Mouse (Mus musculus) yolk sac, embryonic 10.5 days (tissue): ENCODE data around the gene Arfgap2.
A peak's percentile ranks its signal among the peaks of the same experiment; 100 is the strongest.

Experiments used
- DNase-seq: peaks from one replicate; pipeline ENCODE4 v3.0.0-alpha.2; 2017; ENCODE audit warnings: low spot score

Gene Arfgap2

DNA sequence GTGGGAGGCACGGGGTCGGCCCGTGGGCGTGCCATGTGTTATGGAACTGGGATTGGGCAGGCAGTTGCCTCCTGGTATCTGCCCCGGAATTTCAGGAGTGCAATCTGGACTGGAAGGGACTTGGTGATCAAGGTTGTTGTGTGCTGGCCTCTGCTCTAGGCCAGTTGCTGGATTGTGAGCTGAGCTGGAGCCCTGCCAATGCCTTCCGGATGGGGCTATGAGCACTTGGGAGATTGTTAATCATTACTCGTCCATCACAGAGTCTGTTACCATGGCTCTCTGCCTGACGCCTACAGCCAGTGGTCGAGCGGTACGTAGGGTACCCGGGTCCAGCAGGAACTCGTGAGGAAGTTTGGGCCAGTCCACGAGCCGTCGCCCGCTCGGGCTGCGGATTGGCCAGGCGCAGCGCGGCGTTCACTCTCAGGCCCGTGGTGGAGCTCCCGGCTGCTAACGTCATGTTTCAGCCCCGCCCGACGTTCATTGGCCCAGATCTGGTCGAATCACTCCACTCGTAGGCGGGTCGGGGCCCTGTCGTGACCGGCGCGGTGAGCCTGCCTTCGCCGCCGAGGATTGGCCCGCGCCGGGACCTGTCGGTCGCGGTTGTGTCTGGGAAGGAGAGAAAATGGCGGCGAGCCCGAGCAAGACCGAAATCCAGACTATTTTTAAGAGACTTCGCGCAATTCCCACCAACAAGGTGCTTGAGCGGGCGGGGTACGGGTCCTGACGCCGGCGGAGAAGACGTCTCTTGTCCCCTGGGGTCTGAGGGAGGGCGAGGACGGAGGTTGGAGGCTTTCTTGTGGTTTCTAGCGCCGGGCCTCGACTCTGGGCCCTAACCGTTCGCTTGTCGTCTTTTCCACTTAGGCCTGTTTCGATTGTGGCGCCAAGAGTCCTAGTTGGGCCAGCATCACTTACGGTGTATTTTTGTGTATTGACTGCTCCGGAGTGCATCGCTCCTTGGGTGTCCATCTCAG is at the start of gene Arfgap2:
TSS of gene Arfgap2 (plus strand) at position 264 of the 971 bp plus-strand sequence.
- DNase-seq: peak; percentile 99

DNA sequence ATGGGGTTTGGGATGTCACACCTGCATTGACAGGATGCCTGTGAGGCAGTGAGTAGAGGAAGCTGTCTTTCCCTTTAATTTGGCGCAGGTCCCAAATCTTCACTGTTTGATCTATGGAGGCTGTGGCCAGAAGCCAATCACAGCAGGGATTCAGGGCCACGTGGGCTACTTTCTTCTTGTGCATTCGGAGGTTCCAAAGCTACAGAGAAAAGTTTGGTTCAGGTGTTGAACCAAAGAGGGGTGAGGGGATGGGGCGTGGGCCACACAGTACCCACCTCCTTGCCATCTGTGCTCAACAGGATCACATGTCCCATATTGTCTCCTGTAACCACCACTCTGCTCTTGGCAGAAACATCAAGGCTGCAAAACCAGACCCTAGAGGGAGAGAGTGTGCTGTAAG is 47.7 kb upstream of the Arfgap2 start:
- no peak for DNase-seq

- no peak for DNase-seq
These were observed 44.3 kb upstream of the Arfgap2 start for GRCm38 (mm10) chr2:91220501-91220900.

DNA sequence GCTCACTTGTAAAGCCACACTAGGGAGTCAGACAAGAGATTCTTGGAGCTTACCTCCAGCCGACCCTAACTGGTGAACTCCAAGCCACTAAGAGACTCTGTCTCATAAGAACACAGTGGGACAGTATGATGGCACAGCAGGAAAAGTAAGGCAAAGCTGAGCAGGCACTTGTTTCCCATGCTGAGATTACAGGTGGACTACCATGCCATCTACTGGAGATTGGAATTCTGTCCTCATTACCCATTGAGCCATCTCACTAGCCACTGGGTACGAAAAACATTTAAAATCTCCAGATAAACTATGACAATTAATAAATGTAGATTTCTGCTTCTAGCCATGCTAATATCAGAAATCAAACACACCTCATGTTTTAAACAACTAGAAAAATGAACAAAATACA is 41.2 kb upstream of the Arfgap2 start:
- DNase-seq: no peak

- no peak for DNase-seq
These were observed 35.0 kb upstream of the Arfgap2 start for GRCm38 (mm10) chr2:91229735-91230134.

DNA sequence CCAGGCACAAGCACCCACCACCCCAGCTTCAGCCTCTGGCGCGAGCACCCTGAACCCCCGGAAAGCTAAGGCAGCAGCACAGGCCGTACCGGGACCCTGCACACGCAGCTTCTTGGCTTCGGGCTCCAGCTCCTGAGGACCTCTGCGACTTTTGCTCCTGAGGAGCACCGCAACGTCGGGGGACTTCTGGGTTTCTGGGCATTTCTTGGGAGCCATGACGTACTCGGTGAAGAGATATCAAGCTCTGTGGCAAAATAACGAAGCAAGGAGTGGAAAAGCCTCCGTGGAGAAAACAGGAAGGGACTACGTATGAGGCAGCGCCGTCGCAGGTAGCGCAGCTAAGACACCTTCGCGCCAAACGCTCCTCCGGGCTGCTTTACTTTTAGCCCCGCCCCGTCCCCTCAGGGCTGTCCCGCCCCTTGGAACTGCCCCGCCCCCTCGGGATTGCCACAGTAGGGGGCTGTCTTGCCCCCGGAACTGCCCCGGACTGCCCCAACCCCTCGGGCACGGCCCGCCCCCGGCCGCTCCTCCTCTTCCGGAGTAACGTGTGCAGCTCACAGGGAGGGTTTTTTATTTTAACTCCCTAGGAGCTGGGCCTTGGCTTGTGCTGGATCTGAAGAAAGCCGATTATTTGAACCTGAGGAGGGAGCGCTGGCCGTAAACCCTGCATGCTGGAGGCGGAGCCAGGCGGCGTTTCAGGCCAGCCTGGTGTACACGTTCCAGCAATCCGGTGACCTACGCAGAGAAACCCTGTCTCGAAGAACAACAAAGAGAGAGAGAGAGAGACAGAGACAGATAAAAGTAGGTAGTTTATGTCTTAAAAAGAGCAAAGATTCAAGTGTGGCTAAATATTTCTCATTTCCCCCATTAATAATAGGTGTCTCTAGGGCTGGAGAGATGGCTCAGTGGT is 27.9 kb upstream of the Arfgap2 start, which contains the start of gene Ddb2:
TSS of gene Ddb2 (minus strand) at position 382 of the 910 bp plus-strand sequence.
- DNase-seq: peak; percentile 99

DNA sequence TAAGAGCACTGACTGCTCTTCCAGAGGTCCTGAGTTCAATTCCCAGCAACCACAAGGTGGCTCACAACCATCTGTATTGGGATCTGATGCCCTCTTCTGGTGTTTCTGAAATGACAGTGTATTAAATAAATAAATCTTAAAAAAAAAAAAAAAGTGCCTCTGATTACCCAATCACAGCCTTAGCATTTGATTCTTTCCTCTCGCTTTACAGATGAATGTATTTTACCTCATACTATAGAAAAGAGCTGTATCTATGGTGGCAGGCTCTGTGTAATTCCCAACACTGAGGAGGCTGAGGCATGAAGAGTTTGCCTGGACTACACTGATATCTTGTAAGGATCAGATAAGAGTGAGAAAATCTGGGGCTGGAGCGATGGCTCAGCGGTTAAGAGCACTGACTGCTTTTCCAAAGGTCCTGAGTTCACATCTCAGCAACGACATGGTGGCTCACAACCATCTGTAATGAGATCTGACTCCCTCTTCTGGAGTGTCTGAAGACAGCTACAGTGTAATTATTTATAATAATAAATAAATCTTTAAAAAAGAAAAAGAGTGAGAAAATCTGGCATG is 27.2 kb upstream of the Arfgap2 start:
- DNase-seq: peak; percentile 36

DNA sequence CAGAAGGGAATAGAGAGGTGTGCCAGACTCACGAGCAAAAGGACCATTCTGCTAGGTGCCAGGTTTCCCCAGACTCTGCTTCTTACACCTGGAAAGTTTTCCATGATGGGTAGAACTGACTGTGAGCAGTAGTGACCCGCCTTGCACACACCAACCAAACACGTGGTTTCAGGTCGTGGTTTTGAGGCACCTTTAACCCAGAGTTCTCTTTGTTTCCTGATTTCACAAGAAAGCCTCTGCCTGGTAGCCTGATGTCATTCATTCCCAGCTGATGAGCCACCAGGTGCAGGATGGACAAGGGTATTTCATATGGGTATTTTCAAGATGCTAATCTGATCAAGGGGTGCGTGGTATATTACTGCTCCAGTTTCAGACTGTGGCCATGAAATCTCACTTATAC is 22.2 kb upstream of the Arfgap2 start:
- DNase-seq: no peak

DNA sequence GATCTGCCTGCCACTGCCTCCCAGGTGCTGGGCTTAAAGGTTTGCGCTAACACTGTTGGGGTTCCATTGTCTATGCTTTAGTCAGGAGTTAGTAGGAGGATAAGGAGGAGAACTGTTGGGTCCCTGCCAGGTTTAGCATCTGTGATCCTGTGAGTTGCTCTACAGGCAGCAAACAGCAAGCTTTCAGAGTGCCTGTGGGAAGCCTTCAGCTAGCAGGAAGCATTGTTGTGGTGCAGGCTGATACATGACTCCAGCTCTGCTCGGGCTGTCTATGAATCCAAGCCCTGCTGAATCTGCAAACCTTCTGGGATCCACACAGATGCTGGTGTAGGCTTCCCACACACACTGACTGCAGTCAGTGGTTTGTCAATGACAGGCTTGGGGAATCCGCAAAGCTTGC is 21.4 kb upstream of the Arfgap2 start:
- no peak for DNase-seq

GRCm38 (mm10) chr2:91244557-91245228 is 20.1 kb upstream of the Arfgap2 start:
- peak; percentile 39 for DNase-seq

- no peak for DNase-seq
These were observed 16.4 kb upstream of the Arfgap2 start for GRCm38 (mm10) chr2:91248366-91248765.

- DNase-seq: no peak
These were observed 12.8 kb upstream of the Arfgap2 start for GRCm38 (mm10) chr2:91252001-91252400.

GRCm38 (mm10) chr2:91252512-91252911 is 12.3 kb upstream of the Arfgap2 start:
- no peak for DNase-seq

DNA sequence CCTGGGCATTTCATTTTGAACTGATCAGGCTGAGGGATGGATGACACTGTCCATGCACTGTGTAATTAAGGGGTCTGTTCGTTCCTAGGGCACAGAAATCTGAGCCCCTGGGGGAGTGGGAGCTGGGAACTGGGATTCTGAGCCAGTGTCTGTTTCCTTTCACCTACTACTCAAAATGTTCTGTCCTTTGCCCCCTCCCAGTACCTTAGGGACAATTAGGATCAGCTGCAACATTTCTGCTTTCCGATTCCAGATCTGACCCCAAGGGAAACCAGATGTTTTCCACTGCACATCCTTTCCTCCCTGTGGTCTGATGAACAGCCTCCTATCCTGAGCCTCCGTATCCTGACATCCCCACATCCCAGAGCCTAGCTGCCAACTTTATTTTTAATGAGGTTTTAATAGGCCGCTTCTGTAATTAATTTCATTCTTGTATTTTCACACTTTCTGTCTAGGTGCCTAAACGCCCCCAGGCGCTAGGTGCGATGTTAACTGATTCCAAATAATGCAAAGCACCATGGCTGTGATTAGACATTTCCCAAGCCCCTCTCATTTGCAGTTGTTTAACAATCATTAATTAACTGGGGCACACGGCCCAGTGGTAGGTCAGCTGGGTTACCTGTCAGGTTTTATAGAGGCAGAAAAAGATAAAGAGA is 9.9 kb upstream of the Arfgap2 start:
- DNase-seq: no peak

- no peak for DNase-seq
These were observed 9.1 kb upstream of the Arfgap2 start, which contains the start of gene Pacsin3 for GRCm38 (mm10) chr2:91255661-91256150. Pacsin3 (plus strand) TSS chr2:91255954.

GRCm38 (mm10) chr2:91256256-91257125 is 8.3 kb upstream of the Arfgap2 start:
- peak; percentile 80 for DNase-seq

- DNase-seq: peak; percentile 79
These were observed 7.4 kb upstream of the Arfgap2 start for GRCm38 (mm10) chr2:91257126-91257980.

DNA sequence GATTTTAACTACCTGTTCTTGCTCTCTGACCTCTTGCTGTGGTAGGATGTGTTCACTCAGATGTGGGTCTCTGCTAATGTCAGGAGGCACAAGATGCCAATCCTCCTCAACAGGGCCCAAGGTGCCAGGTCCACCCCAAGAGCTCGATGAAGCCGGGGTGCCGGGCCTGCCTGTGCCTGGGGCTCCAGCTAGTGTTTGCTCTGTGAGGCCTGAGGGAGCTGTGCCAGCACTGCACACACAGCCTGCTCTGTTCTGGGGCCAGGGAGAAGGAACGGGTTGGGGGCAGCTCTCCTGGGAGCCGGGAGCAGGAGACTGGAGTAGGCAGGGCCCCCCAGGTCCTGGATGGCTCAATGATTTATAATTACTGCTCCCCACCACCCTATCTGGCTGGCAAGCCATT is 6.7 kb upstream of the Arfgap2 start:
- no peak for DNase-seq

- DNase-seq: no peak
These were observed 5.9 kb upstream of the Arfgap2 start for GRCm38 (mm10) chr2:91258830-91259229.
